In the genomic region with DNA sequence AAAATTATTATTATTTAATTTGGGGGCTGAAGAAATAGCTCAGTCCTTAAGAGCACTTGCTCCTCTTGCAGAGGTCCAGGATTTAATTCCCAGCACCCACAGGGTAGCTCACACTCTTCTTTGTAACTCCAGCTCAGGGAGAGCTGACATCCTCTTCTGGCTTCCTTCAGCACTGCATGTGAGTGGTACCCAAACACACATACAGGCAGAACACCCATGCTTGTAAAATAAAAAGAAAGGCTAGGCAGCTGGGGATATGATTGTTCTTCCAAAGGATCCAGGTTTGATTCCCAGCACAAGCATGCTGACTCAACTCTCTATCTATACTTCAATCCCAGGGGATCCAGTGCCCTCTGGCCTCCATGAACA, we compare ENCODE assay signal across 8 mouse cellular contexts. TPM values are rescaled to one million over a fixed set of nuclear protein-coding genes. Genes with fewer than 3 reads are reported as not detected.
DNase-seq lines count a peak whose midpoint lies in the region; ATAC-seq and TF ChIP-seq lines count a peak whose summit lies in the region.

No protein-coding gene starts in this region.

- no peak overlapping the region for H3K9ac ChIP-seq in heart, embryonic 15.5 days
- no peak overlapping the region for H3K9ac ChIP-seq in forebrain, postnatal 0 days

- H3K4me1 ChIP-seq in heart, embryonic 15.5 days (replicated peaks), result peaks cover 21% of the 10 kb centered on the region
- peaks cover 44% of the 10 kb centered on the region for H3K4me1 ChIP-seq in E14TG2a.4 (replicated peaks; ENCODE audit: low read depth, low read length)
- peaks cover 7% of the 10 kb centered on the region for H3K4me1 ChIP-seq in forebrain, postnatal 0 days (ENCODE audit: insufficient read depth)
- H3K4me1 ChIP-seq in cerebellum, adult 2 months (ENCODE audit: control insufficient read depth, insufficient read depth, low read length), result no peaks in the 10 kb centered on the region; the same call in 1 of the 2 replicates

- TF ChIP-seq POLR2A in cerebellum, adult 2 months (IDR thresholded peaks at IDR 0.05; ENCODE audit: borderline replicate concordance, insufficient read depth, low read length), result no peak

- H3K4me3 ChIP-seq in heart, embryonic 15.5 days, result peak overlapping the region; percentile 89
- H3K4me3 ChIP-seq in E14TG2a.4 (replicated peaks; ENCODE audit: low read length) (peak overlapping the region; percentile 88), macrophage (ENCODE audit: inconsistent target) (peak overlapping the region; percentile 97)
- H3K4me3 ChIP-seq in forebrain, postnatal 0 days (ENCODE audit: low read depth, low read length), result peak overlapping the region; percentile 55; the same call in 1 of the 2 replicates
- no peak overlapping the region for H3K4me3 ChIP-seq in cerebellum, adult 2 months (replicated peaks; ENCODE audit: insufficient read depth, low read depth, low read length)

- no peak for TF ChIP-seq CTCF in E14TG2a.4 (conservative IDR thresholded peaks at IDR 0.05; ENCODE audit: low read length)
- TF ChIP-seq CTCF in forebrain, postnatal 0 days (IDR thresholded peaks at IDR 0.05; ENCODE audit: low read depth), result no peak
- TF ChIP-seq CTCF in cerebellum, adult 2 months (IDR thresholded peaks at IDR 0.05; ENCODE audit: borderline replicate concordance, insufficient read depth, low read depth, low read length), result no peak

- H3K4me2 ChIP-seq in heart, embryonic 15.5 days, result peak overlapping the region; percentile 72
- peak overlapping the region; percentile 72 for H3K4me2 ChIP-seq in forebrain, postnatal 0 days (ENCODE audit: low read depth)

- no peak for ATAC-seq in heart, embryonic 15.5 days (replicated peaks; ENCODE audit: insufficient number of reproducible peaks, insufficient read depth, low FRiP score, low read depth)
- ATAC-seq in forebrain, postnatal 0 days, result no peak

- DNase-seq in heart, adult 9 months (ENCODE audit: low spot score in 2 of 2), result no peak
- no peak for DNase-seq in forebrain, postnatal 0 days
- DNase-seq in thymus, postnatal 25 days, result no peak
- DNase-seq in cerebellum, adult 2 months, result no peak
- DNase-seq in right cerebral cortex, postnatal 4 days, result no peak

- H3K27ac ChIP-seq in heart, embryonic 15.5 days, result no peak overlapping the region
- H3K27ac ChIP-seq in forebrain, postnatal 0 days (ENCODE audit: low read depth, low read length), result no peak overlapping the region
- H3K27ac ChIP-seq in macrophage, result 0 out of 2 replicates have a peak overlapping the region, but pooled peaks have one; percentile 21
- H3K27ac ChIP-seq in cerebellum, adult 2 months (ENCODE audit: insufficient read depth, low read length), result no peak overlapping the region

- H3K27me3 ChIP-seq in heart, embryonic 15.5 days, result no peaks in the 10 kb centered on the region
- H3K27me3 ChIP-seq in E14TG2a.4 (ENCODE audit: insufficient read depth, low read length), result no peaks in the 10 kb centered on the region
- H3K27me3 ChIP-seq in forebrain, postnatal 0 days (ENCODE audit: insufficient read depth, low read length), result no peaks in the 10 kb centered on the region
- no peaks in the 10 kb centered on the region for H3K27me3 ChIP-seq in cerebellum, adult 2 months (ENCODE audit: control insufficient read depth, insufficient read depth, low read length)

- peaks cover 24% of the 10 kb centered on the region for H3K79me2 ChIP-seq in macrophage (ENCODE audit: inconsistent target)

- no peaks in the 10 kb centered on the region for H3K9me3 ChIP-seq in heart, embryonic 15.5 days (replicated peaks)
- H3K9me3 ChIP-seq in E14TG2a.4 (ENCODE audit: low read length), result no peaks in the 10 kb centered on the region
- H3K9me3 ChIP-seq in forebrain, postnatal 0 days (ENCODE audit: low read length), result no peaks in the 10 kb centered on the region

- H3K36me3 ChIP-seq in heart, embryonic 15.5 days, result peaks cover 16% of the 10 kb centered on the region
- peaks cover 40% of the 10 kb centered on the region for H3K36me3 ChIP-seq in E14TG2a.4 (ENCODE audit: insufficient read depth, low read length)
- peaks cover 16% of the 10 kb centered on the region for H3K36me3 ChIP-seq in forebrain, postnatal 0 days (ENCODE audit: insufficient read depth)
- H3K36me3 ChIP-seq in macrophage (ENCODE audit: inconsistent target), result peaks cover 15% of the 10 kb centered on the region

RNA-seq across cellular contexts. Expression of a gene that starts 0.6 kb away (rescaled TPM):
- polyA plus RNA-seq in heart, embryonic 15.5 days (2015; fragmentation: Nextera tagmentation; extraction: Ambion mirVana), result 118 and 126 TPM in 2 replicates
- total RNA-seq in forebrain, postnatal 0 days (2014; rRNA removed), result 89.3 and 99.3 TPM in 2 replicates
- 193 and 216 TPM in 2 replicates for polyA plus RNA-seq in forebrain, postnatal 0 days (2015; fragmentation: Nextera tagmentation; extraction: Ambion mirVana)
- total RNA-seq in macrophage (2018; cell fraction: chromatin; rRNA removed), result 10 to 100 TPM in 20 of 26 experiments, 1 to 10 TPM in 6; 1.6 to 68.0 (median 21.8) TPM
- total RNA-seq in macrophage (2018; cell fraction: cytosol; rRNA removed), result 100 to 1,000 TPM in 12 of 26 experiments, 10 to 100 TPM in 14; 78.4 to 148 (median 97.9) TPM
- 10 to 100 TPM; 18.2 to 67.1 (median 36.1) TPM for total RNA-seq in macrophage (2018; cell fraction: nucleus; rRNA removed)
- 87.6 to 127 TPM (median 98.0 TPM) in 3 replicates for polyA plus RNA-seq in macrophage (2018)
- polyA plus RNA-seq in cerebellum, adult 2 months (2012; rRNA removed), result 155 and 157 TPM in 2 replicates

RNA-seq across cellular contexts. Expression of a gene that starts 3.4 kb away (rescaled TPM):
- polyA plus RNA-seq in heart, embryonic 15.5 days (2015; fragmentation: Nextera tagmentation; extraction: Ambion mirVana), result 3.5 and 3.8 TPM in 2 replicates
- total RNA-seq in forebrain, postnatal 0 days (2014; rRNA removed), result 7.0 and 7.3 TPM in 2 replicates
- 4.3 and 5.0 TPM in 2 replicates for polyA plus RNA-seq in forebrain, postnatal 0 days (2015; fragmentation: Nextera tagmentation; extraction: Ambion mirVana)
- total RNA-seq in macrophage (2018; cell fraction: chromatin; rRNA removed), result 1 to 10 TPM in 19 of 26 experiments, under 1 TPM in 6, not detected in 1; 0.45 to 8.1 (median 3.1) TPM
- total RNA-seq in macrophage (2018; cell fraction: cytosol; rRNA removed), result 1 to 10 TPM in 24 of 26 experiments, under 1 TPM in 2; 0.86 to 7.2 (median 2.4) TPM
- total RNA-seq in macrophage (2018; cell fraction: nucleus; rRNA removed), result 1 to 10 TPM in 22 of 26 experiments, under 1 TPM in 4; 0.64 to 8.3 (median 3.6) TPM
- 1.5 to 2.4 TPM (median 2.0 TPM) in 3 replicates for polyA plus RNA-seq in macrophage (2018)
- 3.7 and 3.8 TPM in 2 replicates for polyA plus RNA-seq in cerebellum, adult 2 months (2012; rRNA removed)

RNA-seq across cellular contexts. Expression of a gene that starts 12.7 kb away (rescaled TPM):
- 15.4 and 18.8 TPM in 2 replicates for polyA plus RNA-seq in heart, embryonic 15.5 days (2015; fragmentation: Nextera tagmentation; extraction: Ambion mirVana)
- total RNA-seq in forebrain, postnatal 0 days (2014; rRNA removed), result 27.2 and 31.7 TPM in 2 replicates
- 25.1 and 25.2 TPM in 2 replicates for polyA plus RNA-seq in forebrain, postnatal 0 days (2015; fragmentation: Nextera tagmentation; extraction: Ambion mirVana)
- total RNA-seq in macrophage (2018; cell fraction: chromatin; rRNA removed), result 10 to 100 TPM; 19.4 to 71.5 (median 42.4) TPM
- 10 to 100 TPM; 12.3 to 19.2 (median 15.6) TPM for total RNA-seq in macrophage (2018; cell fraction: cytosol; rRNA removed)
- 10 to 100 TPM; 10.4 to 47.8 (median 26.1) TPM for total RNA-seq in macrophage (2018; cell fraction: nucleus; rRNA removed)
- polyA plus RNA-seq in macrophage (2018), result 11.3 to 16.9 TPM (median 15.6 TPM) in 3 replicates
- polyA plus RNA-seq in cerebellum, adult 2 months (2012; rRNA removed), result 14.1 and 15.6 TPM in 2 replicates

RNA-seq across cellular contexts. Expression of a gene that starts 20.2 kb away (rescaled TPM):
- polyA plus RNA-seq in heart, embryonic 15.5 days (2015; fragmentation: Nextera tagmentation; extraction: Ambion mirVana), result 30.9 and 36.2 TPM in 2 replicates
- 71.9 and 72.6 TPM in 2 replicates for total RNA-seq in forebrain, postnatal 0 days (2014; rRNA removed)
- 34.1 and 44.4 TPM in 2 replicates for polyA plus RNA-seq in forebrain, postnatal 0 days (2015; fragmentation: Nextera tagmentation; extraction: Ambion mirVana)
- 100 to 1,000 TPM in 1 of 26 experiments, 10 to 100 TPM in 24, 1 to 10 TPM in 1; 6.5 to 108 (median 37.4) TPM for total RNA-seq in macrophage (2018; cell fraction: chromatin; rRNA removed)
- 10 to 100 TPM; 17.1 to 45.4 (median 34.0) TPM for total RNA-seq in macrophage (2018; cell fraction: cytosol; rRNA removed)
- 10 to 100 TPM; 15.7 to 94.7 (median 44.9) TPM for total RNA-seq in macrophage (2018; cell fraction: nucleus; rRNA removed)
- polyA plus RNA-seq in macrophage (2018), result 25.0 to 30.5 TPM (median 30.3 TPM) in 3 replicates
- polyA plus RNA-seq in cerebellum, adult 2 months (2012; rRNA removed), result 34.4 and 36.0 TPM in 2 replicates

RNA-seq across cellular contexts. Expression of a gene that starts 20.9 kb away (rescaled TPM):
- polyA plus RNA-seq in heart, embryonic 15.5 days (2015; fragmentation: Nextera tagmentation; extraction: Ambion mirVana), result 2.6 and 3.1 TPM in 2 replicates
- total RNA-seq in forebrain, postnatal 0 days (2014; rRNA removed), result 28.2 and 38.3 TPM in 2 replicates
- 3.9 and 5.3 TPM in 2 replicates for polyA plus RNA-seq in forebrain, postnatal 0 days (2015; fragmentation: Nextera tagmentation; extraction: Ambion mirVana)
- total RNA-seq in macrophage (2018; cell fraction: chromatin; rRNA removed), result 100 to 1,000 TPM in 16 of 26 experiments, 10 to 100 TPM in 10; 43.1 to 200 (median 123) TPM
- 100 to 1,000 TPM in 1 of 26 experiments, 10 to 100 TPM in 25; 60.4 to 102 (median 80.2) TPM for total RNA-seq in macrophage (2018; cell fraction: cytosol; rRNA removed)
- 100 to 1,000 TPM in 15 of 26 experiments, 10 to 100 TPM in 11; 61.1 to 164 (median 118) TPM for total RNA-seq in macrophage (2018; cell fraction: nucleus; rRNA removed)
- polyA plus RNA-seq in macrophage (2018), result 74.0 to 130 TPM (median 81.5 TPM) in 3 replicates
- polyA plus RNA-seq in cerebellum, adult 2 months (2012; rRNA removed), result 97.7 and 101 TPM in 2 replicates
